Mouse (Mus musculus) bone marrow, adult 2 months (tissue): ENCODE data around the gene Il22ra1. TPM values are rescaled to one million over a fixed set of nuclear protein-coding genes. Genes with fewer than 3 reads are reported as not detected.

ENCODE experiments used
- H3K27ac ChIP-seq: fragments of 200-500 bp; 2 replicates; pipeline ENCODE4 v1.5.1; 2012; ENCODE audit warnings: low read depth, mild to moderate bottlenecking, control low read depth, inconsistent platforms, low read length; ENCODE audit not compliant: control insufficient read depth, poor library complexity, insufficient read depth
- H3K4me1 ChIP-seq: fragments of 200-500 bp; 2 replicates; pipeline ENCODE4 v1.6.1; 2011; ENCODE audit warnings: low read length; ENCODE audit not compliant: control insufficient read depth, insufficient read depth
- H3K4me3 ChIP-seq: fragments of 200-500 bp; replicated peaks from 2 replicates; pipeline ENCODE3; 2011; ENCODE audit warnings: mild to moderate bottlenecking, low read depth, low read length, control low read depth; ENCODE audit not compliant: control insufficient read depth
- CTCF ChIP-seq: fragments of 200-500 bp; IDR thresholded peaks from 2 replicates; pipeline ENCODE4 v1.5.1; 2011; ENCODE audit warnings: low read length, control low read depth; ENCODE audit not compliant: control insufficient read depth, insufficient read depth
- POLR2A ChIP-seq: fragments of 200-500 bp; IDR thresholded peaks from 2 replicates; pipeline ENCODE4 v1.6.1; 2011; ENCODE audit warnings: low read depth, mild to moderate bottlenecking, control low read depth, low read length, borderline replicate concordance; ENCODE audit not compliant: control insufficient read depth
- WGBS: fragments of 180-500 bp; shearing (Covaris S2); methylation state at CpG from one replicate; pipeline ENCODE4 v1.1.7; 2018; 5-methylcytosine and 5-hydroxymethylcytosine counted together
- polyA plus RNA-seq: library from polyadenylated mRNA; stranded (reverse); fragments of >200 nt; gene quantifications from 2 replicates; pipeline ENCODE4 v1.2.4, GENCODE M21; 2011; ENCODE audit warnings: low replicate concordance; ENCODE audit not compliant: missing spikeins, insufficient read depth, insufficient read length

Il22ra1 gene
- polyA plus RNA-seq, 1 experiment, result not detected

DNA sequence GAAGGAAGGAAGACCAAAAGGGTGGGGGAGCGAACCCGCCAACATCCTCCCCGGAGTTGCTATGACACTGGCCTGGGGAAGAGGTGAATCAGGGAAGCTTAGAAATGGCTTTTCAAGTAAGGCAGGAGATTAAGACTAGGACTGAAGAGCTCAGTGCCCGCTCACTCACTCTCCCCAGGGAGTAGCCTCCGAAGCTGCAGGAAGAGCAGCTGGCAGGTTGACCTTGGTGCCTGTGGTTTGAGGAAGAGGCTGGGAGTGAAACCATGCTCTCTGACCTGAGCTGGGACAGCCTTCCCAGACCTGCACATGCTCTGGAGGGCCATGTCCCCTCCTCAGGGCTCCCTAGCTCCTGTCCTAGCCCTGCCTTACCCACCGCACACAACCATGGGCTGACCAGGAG, 30.9 kb downstream of the Il22ra1 start:
- Histone ChIP-seq H3K4me1 (no peaks in the 10 kb centered on the region; the same call in 1 of the 2 replicates), H3K4me3 (no peak overlapping the region), H3K27ac (no peak overlapping the region)
- TF ChIP-seq CTCF, result no peak
- no peak for TF ChIP-seq POLR2A
- WGBS, result 55% methylated on average over 6 of the region's 6 CpGs

DNA sequence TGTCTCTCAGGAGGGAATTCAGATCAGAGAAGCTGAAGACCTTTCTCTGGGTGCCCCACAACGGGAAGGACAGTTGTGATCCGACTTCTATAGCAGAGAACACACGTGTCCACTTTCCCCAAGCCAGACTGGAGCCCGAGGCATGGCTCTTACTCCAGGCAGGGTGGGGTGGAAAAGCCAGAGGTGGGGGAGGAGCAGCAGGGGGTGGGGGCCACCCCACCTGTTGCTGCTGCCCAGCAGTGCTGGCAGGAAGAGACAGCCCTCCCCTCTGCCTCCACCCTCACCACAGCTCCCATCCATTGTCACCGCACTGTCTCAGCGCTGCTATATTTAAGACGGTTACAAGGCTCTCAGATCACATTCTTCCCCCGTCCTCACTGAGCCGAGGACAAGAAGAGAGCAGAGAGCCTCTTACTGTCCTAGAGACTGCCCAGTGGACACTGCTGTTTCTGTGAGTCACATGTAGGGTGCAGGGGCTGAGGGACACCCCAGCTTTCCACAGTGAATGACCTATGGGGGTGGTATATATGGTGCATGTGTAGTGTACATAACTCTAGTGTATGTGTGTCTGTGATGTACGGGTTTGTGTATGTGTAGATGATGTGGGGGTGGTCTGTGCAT, 31.5 kb downstream of the Il22ra1 start, which contains the start of gene Myom3:
Gene Myom3 (plus strand): TSS at position 360 of the 621 bp plus-strand sequence.
- TF ChIP-seq POLR2A, result no peak
- no peak for TF ChIP-seq CTCF
- 58% methylated on average over 10 of the region's 10 CpGs for WGBS
- no peak within 1 kb of the TSS for H3K4me3 ChIP-seq

DNA sequence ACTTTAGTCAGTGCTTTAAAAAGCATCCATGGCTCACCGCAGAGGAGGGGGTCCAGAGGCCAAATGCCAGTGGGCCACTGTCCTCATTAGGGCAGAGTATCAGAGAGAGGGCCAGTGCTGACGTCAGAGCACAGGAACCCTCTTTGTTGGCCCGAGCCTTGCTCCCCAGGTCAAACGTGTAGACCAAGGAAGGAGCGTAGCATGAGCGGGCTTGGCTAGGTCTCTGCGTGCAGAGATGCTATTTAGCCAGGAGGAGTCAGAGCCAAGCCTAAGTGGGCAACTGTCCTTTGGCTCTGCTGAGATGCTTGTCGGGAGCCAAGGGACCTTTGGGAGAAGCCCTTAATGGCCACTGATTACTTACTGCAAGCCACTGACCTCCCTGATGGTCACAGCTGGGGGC, 33.1 kb downstream of the Il22ra1 start:
- Histone ChIP-seq H3K4me1 (no peaks in the 10 kb centered on the region; the same call in 1 of the 2 replicates), H3K27ac (no peak overlapping the region), H3K4me3 (no peak overlapping the region)
- TF ChIP-seq CTCF, result no peak
- TF ChIP-seq POLR2A, result no peak
- 81% methylated on average over 8 of the region's 8 CpGs for WGBS

More for the DNA sequence above, 31.5 kb downstream of the Il22ra1 start, which contains the start of gene Myom3:
- no peak within 1 kb of the TSS for H3K27ac ChIP-seq
- H3K4me1 ChIP-seq, result no peaks in the 10 kb centered on the region; the same call in 1 of the 2 replicates

DNA sequence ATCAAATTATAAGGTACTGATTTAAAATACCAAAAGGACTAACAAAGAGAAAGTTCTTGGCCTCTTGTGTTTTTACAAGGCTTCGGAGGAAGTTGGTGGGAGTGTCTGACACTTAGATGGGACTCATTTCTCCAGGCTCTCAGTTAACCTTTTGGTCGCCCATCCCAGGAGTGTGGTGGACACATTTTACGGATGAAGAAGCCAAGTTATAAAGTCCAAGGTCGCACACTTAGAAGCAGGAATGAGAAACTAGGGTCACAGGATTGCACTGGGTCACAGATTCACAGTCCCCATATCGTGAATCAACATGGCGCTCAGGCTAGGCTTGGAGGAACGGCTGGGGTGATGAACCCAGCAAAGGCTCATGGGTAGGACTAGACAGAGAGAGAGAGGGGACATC, 33.6 kb downstream of the Il22ra1 start:
- Histone ChIP-seq H3K27ac (no peak overlapping the region), H3K4me3 (no peak overlapping the region), H3K4me1 (no peaks in the 10 kb centered on the region; the same call in 1 of the 2 replicates)
- TF ChIP-seq CTCF, result no peak
- TF ChIP-seq POLR2A, result no peak
- 86% methylated on average over 7 of the region's 7 CpGs for WGBS

DNA sequence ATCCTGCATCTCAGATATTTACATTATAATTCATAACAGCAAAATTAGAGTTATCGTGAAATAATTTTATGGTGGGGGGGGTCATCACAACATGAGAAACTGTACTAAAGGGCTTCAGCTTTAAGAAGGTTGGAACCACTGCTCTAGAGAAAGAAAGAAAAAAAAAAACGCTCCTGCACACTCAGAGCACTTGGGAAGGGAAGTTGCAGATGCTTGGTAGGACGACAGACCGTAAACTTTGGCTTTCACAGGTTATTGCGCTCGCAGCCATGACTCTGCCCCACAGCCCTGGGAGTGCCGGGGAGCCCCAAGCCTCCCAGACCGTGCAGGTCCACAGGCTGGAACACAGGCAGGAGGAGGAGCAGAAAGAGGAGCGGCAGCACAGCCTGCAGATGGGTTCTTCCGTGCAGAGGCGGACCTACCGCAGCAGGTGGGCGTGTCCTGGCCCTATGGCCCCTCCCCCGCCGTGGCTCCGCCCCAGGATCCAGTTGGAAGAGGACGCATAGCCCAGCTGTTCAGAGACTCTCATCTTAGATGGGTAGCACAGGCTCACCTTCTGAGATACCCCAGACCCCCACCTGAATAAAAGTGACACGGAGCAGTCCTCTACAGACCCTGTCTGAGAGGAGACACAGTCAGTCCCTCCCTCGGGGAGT, 34.4 kb downstream of the Il22ra1 start:
- no peak for TF ChIP-seq CTCF
- 0 out of 2 replicates have a peak, but pooled peaks have one; percentile 13 for TF ChIP-seq POLR2A
- no peaks in the 10 kb centered on the region; the same call in 1 of the 2 replicates for H3K4me1 ChIP-seq
- no peak overlapping the region for H3K27ac ChIP-seq
- peak overlapping the region; percentile 13 for H3K4me3 ChIP-seq
- 8% methylated on average over 19 of the region's 19 CpGs for WGBS

DNA sequence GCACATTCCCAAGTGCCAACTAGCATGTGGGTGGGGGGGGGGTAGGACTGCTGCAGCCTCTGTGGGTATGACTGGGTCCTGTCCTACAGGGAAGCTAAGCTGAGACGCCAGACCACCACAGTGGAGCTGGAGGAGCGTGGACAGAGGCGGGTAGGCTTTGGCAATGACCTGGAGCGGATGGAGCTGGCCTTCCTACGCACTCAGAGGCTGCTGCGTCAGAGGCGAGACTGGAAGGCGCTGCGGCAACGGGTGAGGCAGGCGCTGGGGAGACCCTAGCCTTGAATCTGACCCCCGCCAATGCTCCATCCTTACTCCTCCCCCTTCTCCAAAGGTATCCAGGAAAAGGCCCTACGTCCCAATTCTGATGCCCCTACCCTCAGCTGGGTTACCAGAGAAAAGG, 36.7 kb downstream of the Il22ra1 start:
- WGBS, result 90% methylated on average over 13 of the region's 13 CpGs
- H3K4me1 ChIP-seq, result no peaks in the 10 kb centered on the region; the same call in 1 of the 2 replicates
- H3K4me3 ChIP-seq, result no peak overlapping the region
- no peak overlapping the region for H3K27ac ChIP-seq
- TF ChIP-seq POLR2A, result no peak
- no peak for TF ChIP-seq CTCF

GRCm38 (mm10) chr4:135765707-135766106, 37.7 kb downstream of the Il22ra1 start:
- Histone ChIP-seq H3K4me1 (no peaks in the 10 kb centered on the region), H3K4me3 (no peak overlapping the region), H3K27ac (no peak overlapping the region)
- TF ChIP-seq POLR2A (no peak), CTCF (no peak)
- WGBS, result 75% methylated on average over 8 of the region's 8 CpGs

DNA sequence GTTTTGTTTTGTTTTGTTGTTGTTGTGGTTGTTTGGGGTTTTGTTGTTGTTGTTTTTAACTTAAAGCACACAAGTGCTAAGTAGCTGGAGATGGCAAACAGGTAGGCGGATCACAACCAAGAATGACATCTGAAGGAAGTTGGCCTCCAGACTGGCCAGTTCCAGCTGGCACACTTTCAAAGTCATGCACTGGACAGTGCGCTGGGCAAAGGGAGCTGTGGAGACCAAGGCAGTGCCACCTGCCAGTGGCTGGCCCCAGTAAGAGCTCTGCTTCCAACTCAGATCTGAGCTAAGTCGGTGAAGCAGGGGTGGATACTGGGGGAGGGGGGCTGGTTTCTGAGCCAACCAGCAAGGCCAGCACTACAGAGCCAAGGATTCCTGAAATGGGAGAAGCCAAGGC, 39.0 kb downstream of the Il22ra1 start:
- H3K4me1 ChIP-seq, result no peaks in the 10 kb centered on the region
- H3K4me3 ChIP-seq, result no peak overlapping the region
- 68% methylated on average over 3 of the region's 3 CpGs for WGBS
- no peak for TF ChIP-seq POLR2A
- TF ChIP-seq CTCF, result no peak
- no peak overlapping the region for H3K27ac ChIP-seq
